Mouse (Mus musculus) C2C12 (cell line): Measurements from ENCODE around the gene Dner. TPM values are rescaled to one million over a fixed set of nuclear protein-coding genes. Genes with fewer than 3 reads are reported as not detected.

Experiments used
- H3K27me3 ChIP-seq: one replicate; pipeline ENCODE4 v1.6.1; 2011; ENCODE audit not compliant: control insufficient read depth, insufficient read depth, insufficient read length
- H3K36me3 ChIP-seq: one replicate; pipeline ENCODE4 v1.6.1; 2011; ENCODE audit not compliant: control insufficient read depth, insufficient read depth
- H3K4me3 ChIP-seq: one replicate; pipeline ENCODE4 v1.5.1; 2011; ENCODE audit warnings: mild to moderate bottlenecking, control low read depth; ENCODE audit not compliant: poor library complexity, insufficient read depth, severe bottlenecking
- H3K79me2 ChIP-seq: one replicate; pipeline ENCODE4 v1.6.1; 2011; ENCODE audit not compliant: control insufficient read depth, insufficient read depth
- H3K79me3 ChIP-seq: one replicate; pipeline ENCODE4 v1.6.1; 2011; ENCODE audit warnings: low read depth, control low read depth
- H3ac ChIP-seq: one replicate; pipeline ENCODE3; 2011; ENCODE audit warnings: low read depth; ENCODE audit not compliant: control insufficient read depth, insufficient read length
- CEBPB ChIP-seq: IDR thresholded peaks from one replicate; pipeline ENCODE4 v1.6.1; 2011; ENCODE audit warnings: low read depth, mild to moderate bottlenecking, control low read depth, moderate library complexity
- CTCF ChIP-seq: IDR thresholded peaks from one replicate; pipeline ENCODE4 v1.5.1; 2011; ENCODE audit not compliant: control insufficient read depth, insufficient read depth, insufficient read length
- FOSL1 ChIP-seq: IDR thresholded peaks from one replicate; pipeline ENCODE4 v1.8.0; 2011; ENCODE audit warnings: mild to moderate bottlenecking, low read length; ENCODE audit not compliant: poor library complexity, insufficient read depth, severe bottlenecking
- MAX ChIP-seq: IDR thresholded peaks from one replicate; pipeline ENCODE4 v1.6.1; 2011; ENCODE audit warnings: mild to moderate bottlenecking, control low read depth
- MYOD1 ChIP-seq: IDR thresholded peaks from one replicate; pipeline ENCODE4 v1.6.1; 2011; ENCODE audit warnings: low read depth; ENCODE audit not compliant: control insufficient read depth, insufficient read length
- MYOG ChIP-seq: IDR thresholded peaks from one replicate; pipeline ENCODE4 v1.6.1; 2011; ENCODE audit not compliant: control insufficient read depth, insufficient read length; ENCODE audit errors: extremely low read depth
- USF1 ChIP-seq: IDR thresholded peaks from one replicate; pipeline ENCODE4 v1.6.1; 2011; ENCODE audit warnings: low read depth, mild to moderate bottlenecking, control low read depth, moderate library complexity
- polyA plus RNA-seq: library from polyadenylated mRNA; unstranded; fragments of >200 nt; fragmentation: generic; extraction: Trizol; gene quantifications from one replicate; pipeline ENCODE4 v1.2.1, GENCODE M21; 2012; ENCODE audit warnings: missing spikeins

The Dner gene
- polyA plus RNA-seq, 1 experiment, result 0.04 TPM

DNA sequence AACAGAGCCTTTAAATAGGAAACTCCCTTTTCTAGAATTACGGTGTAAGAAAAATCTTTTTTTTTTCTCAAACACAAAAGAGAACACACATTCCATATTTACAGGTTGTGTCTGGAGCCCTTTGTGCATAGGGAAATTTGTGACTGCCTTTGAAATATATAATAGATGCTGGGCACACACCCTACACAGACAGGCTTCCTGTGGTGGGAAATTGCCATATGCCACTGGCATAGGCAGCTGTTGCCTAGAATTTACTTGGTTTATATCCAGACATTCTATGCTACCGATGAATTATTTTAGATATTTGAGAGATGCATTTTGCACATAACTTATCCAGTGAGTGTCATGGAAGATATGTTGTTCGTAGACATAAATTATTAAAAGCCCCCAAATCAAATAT is 195.3 kb downstream of the Dner start:
- H3K79me3 ChIP-seq, result no peaks in the 10 kb centered on the region
- H3K79me2 ChIP-seq, result no peaks in the 10 kb centered on the region
- H3K27me3 ChIP-seq, result no peaks in the 10 kb centered on the region
- no peak overlapping the region for H3K4me3 ChIP-seq
- TF ChIP-seq CTCF (no peak), MYOG (no peak), CEBPB (no peak), USF1 (no peak), MAX (no peak), MYOD1 (no peak), FOSL1 (no peak)
- no peak overlapping the region for H3ac ChIP-seq
- H3K36me3 ChIP-seq, result no peaks in the 10 kb centered on the region

DNA sequence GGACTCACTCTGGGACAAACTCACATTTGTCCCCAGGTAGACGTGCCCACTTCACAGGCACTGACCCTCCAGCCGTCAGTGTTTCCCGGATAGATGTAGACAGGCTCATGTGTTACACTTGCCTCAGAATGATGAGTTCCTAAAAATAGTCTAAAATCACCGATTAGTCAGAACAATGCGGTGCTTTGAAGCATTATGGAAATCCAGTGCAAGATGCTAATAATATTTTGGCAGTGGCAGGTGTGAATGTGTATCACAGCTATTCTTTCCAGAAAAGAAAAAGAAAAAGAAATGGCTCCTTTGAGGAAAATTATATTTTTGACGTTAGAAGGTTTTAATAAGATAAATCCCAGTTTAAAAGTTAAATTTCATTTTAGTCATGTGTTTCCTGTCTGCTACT is 204.3 kb downstream of the Dner start:
- Histone ChIP-seq H3K27me3 (no peaks in the 10 kb centered on the region), H3K36me3 (no peaks in the 10 kb centered on the region), H3K79me3 (no peaks in the 10 kb centered on the region), H3K4me3 (no peak overlapping the region), H3K79me2 (no peaks in the 10 kb centered on the region), H3ac (no peak overlapping the region)
- TF ChIP-seq FOSL1 (no peak), CEBPB (no peak), MYOG (no peak), MAX (no peak), CTCF (no peak), MYOD1 (no peak), USF1 (no peak)

DNA sequence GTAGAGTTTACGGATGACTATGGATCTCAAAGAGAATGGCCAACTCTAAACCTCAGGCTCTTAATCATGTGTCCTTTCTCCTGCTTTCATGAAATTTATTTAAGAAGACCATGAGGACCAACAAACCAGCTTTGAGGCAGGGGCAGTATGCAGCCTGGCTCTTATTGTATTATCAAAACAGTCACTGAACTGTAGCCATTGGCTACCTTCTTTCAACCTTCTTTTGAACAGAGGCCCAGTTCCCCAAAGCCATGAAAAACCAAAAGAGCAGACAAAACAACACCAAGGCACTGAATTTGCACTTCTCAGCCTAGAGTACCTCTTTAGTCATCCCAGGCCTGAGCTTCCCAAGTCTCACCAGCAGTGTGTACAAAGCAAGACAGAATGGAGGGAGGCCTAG is 207.5 kb downstream of the Dner start:
- no peaks in the 10 kb centered on the region for H3K79me2 ChIP-seq
- TF ChIP-seq MAX (no peak), CEBPB (no peak), MYOD1 (no peak), FOSL1 (no peak), MYOG (no peak), CTCF (no peak), USF1 (no peak)
- H3K4me3 ChIP-seq, result no peak overlapping the region
- H3K79me3 ChIP-seq, result no peaks in the 10 kb centered on the region
- H3K36me3 ChIP-seq, result no peaks in the 10 kb centered on the region
- no peak overlapping the region for H3ac ChIP-seq
- H3K27me3 ChIP-seq, result no peaks in the 10 kb centered on the region

DNA sequence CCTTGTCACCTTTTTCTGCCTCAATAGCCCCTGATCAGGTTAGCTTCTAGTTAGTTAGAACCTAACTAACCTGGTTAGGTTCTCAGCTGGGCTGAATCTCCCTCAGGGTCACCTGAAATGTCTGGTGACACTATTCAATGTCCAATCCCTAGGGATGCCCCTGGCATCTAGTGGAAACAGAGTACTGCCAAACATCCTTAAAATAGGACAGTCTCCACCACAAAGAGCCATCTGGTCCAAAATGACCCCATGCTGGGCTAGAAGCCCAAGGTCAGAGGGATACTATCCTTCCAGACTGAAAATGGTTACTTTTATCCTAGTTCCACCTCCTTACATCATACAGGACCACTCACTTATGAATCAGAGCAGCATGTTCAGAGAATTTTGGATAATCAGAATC is 211.0 kb downstream of the Dner start:
- TF ChIP-seq CTCF (no peak), FOSL1 (no peak), MYOG (no peak), CEBPB (no peak), USF1 (no peak), MYOD1 (no peak), MAX (no peak)
- Histone ChIP-seq H3K4me3 (no peak overlapping the region), H3K36me3 (no peaks in the 10 kb centered on the region), H3K79me2 (no peaks in the 10 kb centered on the region), H3K79me3 (no peaks in the 10 kb centered on the region), H3ac (no peak overlapping the region), H3K27me3 (no peaks in the 10 kb centered on the region)

DNA sequence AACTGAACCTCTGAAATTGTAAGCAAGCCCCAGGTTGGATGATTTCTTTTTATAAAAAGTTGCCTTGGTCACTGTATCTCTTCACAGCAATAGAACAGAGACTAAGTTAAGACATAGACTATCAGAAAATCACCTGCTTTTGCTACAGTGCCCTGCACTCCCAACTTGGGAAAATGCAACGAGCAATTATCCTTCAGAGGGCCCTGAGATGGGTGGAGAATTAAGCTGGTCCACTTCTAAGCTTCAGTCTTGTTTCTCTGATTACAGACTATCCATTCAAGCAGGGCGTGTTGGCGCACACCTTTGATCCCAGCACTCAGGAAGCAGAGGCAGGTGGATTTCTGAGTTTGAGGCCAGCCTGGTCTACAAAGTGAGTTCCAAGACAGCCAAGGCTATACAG is 211.4 kb downstream of the Dner start:
- Histone ChIP-seq H3K4me3 (no peak overlapping the region), H3K36me3 (no peaks in the 10 kb centered on the region), H3K79me2 (no peaks in the 10 kb centered on the region), H3ac (no peak overlapping the region), H3K27me3 (no peaks in the 10 kb centered on the region), H3K79me3 (no peaks in the 10 kb centered on the region)
- no peak for TF ChIP-seq CEBPB
- no peak for TF ChIP-seq CTCF
- no peak for TF ChIP-seq MYOD1

DNA sequence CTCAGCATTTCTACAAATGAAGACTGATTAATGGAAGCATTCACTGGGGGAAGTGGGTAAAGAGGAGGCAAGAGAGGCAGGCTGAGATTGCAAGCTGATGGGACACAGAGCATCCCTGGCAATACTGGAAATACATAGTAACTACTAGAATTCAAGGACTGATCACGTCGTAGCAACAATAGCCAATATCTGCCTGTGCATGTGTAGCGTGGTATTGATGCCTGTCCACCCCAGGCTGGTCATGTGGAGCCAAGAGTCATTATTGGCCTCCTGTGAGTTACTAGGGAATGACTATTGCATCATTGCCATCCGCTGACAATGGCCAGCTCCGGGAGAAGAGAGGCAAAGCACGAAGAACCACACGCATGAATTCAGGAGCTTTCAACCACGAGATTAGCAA is 216.0 kb downstream of the Dner start:
- no peaks in the 10 kb centered on the region for H3K79me3 ChIP-seq
- H3ac ChIP-seq, result no peak overlapping the region
- H3K36me3 ChIP-seq, result no peaks in the 10 kb centered on the region
- no peak overlapping the region for H3K4me3 ChIP-seq
- TF ChIP-seq MAX (no peak), MYOG (no peak), USF1 (no peak), FOSL1 (no peak), CEBPB (no peak), CTCF (no peak), MYOD1 (no peak)
- no peaks in the 10 kb centered on the region for H3K27me3 ChIP-seq
- H3K79me2 ChIP-seq, result no peaks in the 10 kb centered on the region
